Mouse (Mus musculus) heart, postnatal 0 days (tissue): ENCODE measurements around the gene Med11. TPM values are rescaled to one million over a fixed set of nuclear protein-coding genes. Genes with fewer than 3 reads are reported as not detected.

ENCODE experiments used
- ATAC-seq: fragments of 200-750 bp; cut with Nextera tagmentation; 2 replicates; pipeline ENCODE4 v1.8.0; 2017; ENCODE audit warnings: low read depth, moderate number of reproducible peaks, moderate library complexity; ENCODE audit not compliant: insufficient read depth
- DNase-seq: peaks from one replicate; pipeline ENCODE4 v3.0.0-alpha.2; 2016; ENCODE audit warnings: low spot score
- H3K27ac ChIP-seq: fragments of 300-500 bp; sonication (generic); 2 replicates; pipeline ENCODE4 v1.5.1; 2014; ENCODE audit warnings: low read depth, mild to moderate bottlenecking
- H3K27me3 ChIP-seq: fragments of 300-500 bp; sonication (generic); 2 replicates; pipeline ENCODE4 v1.6.1; 2014; ENCODE audit warnings: low read length, mixed read lengths; ENCODE audit not compliant: control insufficient read depth, insufficient read depth
- H3K36me3 ChIP-seq: fragments of 300-500 bp; sonication (generic); replicated peaks from 2 replicates; pipeline ENCODE4 v1.6.1; 2014; ENCODE audit warnings: low read length, mixed read lengths; ENCODE audit not compliant: control insufficient read depth, insufficient read depth
- H3K4me1 ChIP-seq: fragments of 300-500 bp; sonication (generic); 2 replicates; pipeline ENCODE4 v1.6.1; 2014; ENCODE audit warnings: antibody characterized with exemption; ENCODE audit not compliant: control insufficient read depth, insufficient read depth
- H3K4me2 ChIP-seq: fragments of 300-500 bp; sonication (generic); 2 replicates; pipeline ENCODE4 v1.6.1; 2014; ENCODE audit warnings: low read depth, mild to moderate bottlenecking, low read length, moderate library complexity
- H3K4me3 ChIP-seq: fragments of 300-500 bp; sonication (generic); 2 replicates; pipeline ENCODE4 v1.5.1; 2014; ENCODE audit warnings: low read depth, low read length
- H3K9ac ChIP-seq: fragments of 300-500 bp; sonication (generic); replicated peaks from 2 replicates; pipeline ENCODE4 v1.6.1; 2014; ENCODE audit warnings: low read depth, low read length, mixed read lengths
- H3K9me3 ChIP-seq: fragments of 300-500 bp; sonication (generic); replicated peaks from 2 replicates; pipeline ENCODE4 v1.6.1; 2016; ENCODE audit warnings: low read length; ENCODE audit not compliant: control insufficient read depth
- CTCF ChIP-seq: IDR thresholded peaks from 2 replicates; pipeline ENCODE4 v1.5.1; 2016; ENCODE audit warnings: antibody characterized with exemption, control low read depth, low read depth
- EP300 ChIP-seq: IDR thresholded peaks from 2 replicates; pipeline ENCODE4 v1.6.1; 2016; ENCODE audit warnings: antibody characterized with exemption, low read depth
- WGBS: fragments of 180-500 bp; shearing (Covaris S2); extraction: QIAGEN DNeasy Blood & Tissue Kit; methylation state at CpG from one replicate; pipeline ENCODE4 v1.1.7; 2014; 5-methylcytosine and 5-hydroxymethylcytosine counted together
- polyA plus RNA-seq: library from polyadenylated mRNA; unstranded; fragments of >200 nt; fragmentation: Nextera tagmentation; extraction: Ambion mirVana; gene quantifications from 2 replicates; pipeline ENCODE4 v1.2.1, GENCODE M21; 2015
- total RNA-seq: library from RNA; depleted of rRNA; stranded (reverse); fragments of >200 nt; gene quantifications from 2 replicates; pipeline ENCODE4 v1.2.3, GENCODE M21; 2014; ENCODE audit warnings: low replicate concordance

Gene Med11
- total and polyA plus RNA-seq, 2 experiments from 2014 or later, result 13.7 to 28.3 TPM

DNA sequence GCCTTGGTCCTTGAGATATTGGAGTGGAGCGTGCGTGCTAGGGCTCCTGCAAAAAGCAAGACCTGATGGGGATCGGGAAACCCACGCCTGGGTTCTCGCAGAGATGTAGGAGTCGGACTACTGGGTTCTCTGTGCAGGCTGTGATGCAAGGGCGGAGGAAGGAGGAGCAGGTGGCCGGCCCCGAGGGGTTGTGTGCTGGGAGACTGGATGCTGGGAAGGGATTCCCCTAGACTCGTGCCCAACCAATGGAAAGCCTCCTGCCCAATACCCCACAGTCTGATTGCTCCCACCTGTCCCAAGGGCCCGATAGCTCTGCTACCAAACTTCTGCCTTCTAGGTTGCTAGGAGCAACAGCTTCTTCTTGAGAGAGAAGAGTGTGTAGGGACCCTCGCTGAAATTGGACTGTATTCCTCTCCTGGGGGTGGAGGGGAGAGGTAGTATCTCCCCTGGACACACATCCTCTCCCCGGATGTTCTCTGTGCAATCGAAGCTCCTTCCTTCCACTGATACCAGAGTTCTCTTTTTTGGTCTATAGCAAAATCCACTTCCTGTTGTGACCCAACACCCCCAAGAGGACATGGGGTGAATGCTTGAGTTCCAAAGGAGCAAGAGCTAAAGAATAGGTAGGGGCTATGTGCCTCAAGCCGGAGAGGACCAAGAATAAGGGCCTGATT, 18.7 kb upstream of the Med11 start:
- H3K27me3 ChIP-seq, result no peaks in the 10 kb centered on the region
- peak overlapping the region; percentile 69 for H3K27ac ChIP-seq
- peak overlapping the region; percentile 77 for H3K4me2 ChIP-seq
- ATAC-seq (0 out of 2 replicates have a peak, but pooled peaks have one; percentile 3), DNase-seq (no peak)
- peaks cover 5% of the 10 kb centered on the region; the same call in 1 of the 2 replicates for H3K4me1 ChIP-seq
- H3K4me3 ChIP-seq, result peak overlapping the region; percentile 71
- H3K9me3 ChIP-seq, result no peaks in the 10 kb centered on the region
- WGBS, result 9% methylated on average over 15 of the region's 15 CpGs
- TF ChIP-seq EP300, result no peak
- H3K9ac ChIP-seq, result peak overlapping the region; percentile 61
- H3K36me3 ChIP-seq, result peaks cover 18% of the 10 kb centered on the region

DNA sequence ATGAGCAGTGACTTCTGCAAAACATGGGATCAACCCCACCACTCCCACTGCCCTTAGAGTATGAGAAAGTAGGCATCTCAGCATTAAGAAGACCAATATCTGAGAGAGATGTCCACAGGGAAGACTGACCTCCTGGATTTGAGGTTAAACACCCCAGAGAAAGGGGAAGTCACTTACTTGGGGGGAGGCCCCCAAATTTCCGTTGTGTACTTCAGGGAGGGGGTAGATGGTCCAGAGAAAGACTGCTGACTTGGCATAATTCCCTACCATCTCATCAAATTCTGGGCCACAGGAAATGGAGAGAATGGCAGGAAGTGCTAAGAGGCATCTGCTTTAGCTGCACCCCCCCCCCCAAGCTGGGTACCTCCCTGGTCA, 18.2 kb upstream of the Med11 start:
- Histone ChIP-seq H3K27ac (0 out of 2 replicates have a peak overlapping the region, but pooled peaks have one; percentile 11), H3K9me3 (no peaks in the 10 kb centered on the region), H3K27me3 (no peaks in the 10 kb centered on the region), H3K4me3 (peak overlapping the region; percentile 71; the same call in 1 of the 2 replicates), H3K36me3 (peaks cover 22% of the 10 kb centered on the region), H3K4me2 (peak overlapping the region; percentile 77), H3K4me1 (peaks cover 5% of the 10 kb centered on the region; the same call in 1 of the 2 replicates), H3K9ac (no peak overlapping the region)
- WGBS, result 67% methylated on average over 1 of the region's 1 CpGs
- TF ChIP-seq EP300 (no peak), CTCF (no peak)
- ATAC-seq, result no peak
- DNase-seq, result no peak

DNA sequence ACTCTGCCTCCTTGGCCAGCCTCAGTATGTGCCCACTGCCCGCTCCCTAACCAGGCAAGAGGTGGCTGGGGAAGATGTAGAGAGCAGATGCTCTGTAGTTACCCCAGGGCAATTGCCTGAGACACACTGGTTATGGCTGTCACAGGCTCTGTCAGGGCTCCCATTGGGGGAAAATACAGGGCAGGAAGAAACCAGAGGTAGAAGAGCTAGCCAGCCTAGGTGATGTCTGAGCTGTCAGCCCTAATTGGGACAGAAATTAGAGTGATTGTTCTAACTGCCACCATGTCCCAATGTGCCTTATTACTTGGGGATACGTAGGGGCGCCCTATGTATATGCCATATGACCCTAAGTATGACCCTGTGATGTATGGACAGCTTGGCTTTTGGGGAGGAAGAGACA, 17.8 kb upstream of the Med11 start:
- ATAC-seq, result no peak
- H3K9ac ChIP-seq, result no peak overlapping the region
- no peaks in the 10 kb centered on the region for H3K9me3 ChIP-seq
- no peaks in the 10 kb centered on the region for H3K27me3 ChIP-seq
- WGBS, result 96% methylated on average over 3 of the region's 3 CpGs
- 0 out of 2 replicates have a peak overlapping the region, but pooled peaks have one; percentile 11 for H3K27ac ChIP-seq
- DNase-seq, result no peak
- TF ChIP-seq EP300, result no peak
- TF ChIP-seq CTCF, result no peak
- peaks cover 24% of the 10 kb centered on the region for H3K36me3 ChIP-seq
- peaks cover 5% of the 10 kb centered on the region; the same call in 1 of the 2 replicates for H3K4me1 ChIP-seq
- no peak overlapping the region for H3K4me3 ChIP-seq
- H3K4me2 ChIP-seq, result peak overlapping the region; percentile 77; the same call in 1 of the 2 replicates

DNA sequence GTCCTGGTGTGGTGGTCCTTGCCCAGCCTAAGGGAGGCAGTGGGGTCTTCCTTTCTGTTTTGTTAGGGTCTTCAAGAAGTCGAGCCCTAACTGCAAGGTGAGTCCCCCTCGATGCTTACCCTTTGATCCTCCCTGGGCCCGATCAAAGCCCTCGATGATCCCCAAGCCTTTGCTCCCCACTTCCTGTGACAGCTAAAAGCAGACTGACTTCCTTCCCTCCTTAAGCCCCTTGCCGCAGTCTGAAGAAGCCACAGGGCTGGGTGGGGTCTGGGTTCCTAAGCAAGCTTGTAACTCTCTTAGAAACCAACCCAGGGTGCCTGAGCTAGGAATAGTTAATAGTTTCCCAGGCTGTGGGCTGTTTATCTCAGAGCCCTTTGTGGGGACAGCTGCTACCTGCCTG, 16.2 kb upstream of the Med11 start:
- no peak overlapping the region for H3K9ac ChIP-seq
- 55% methylated on average over 5 of the region's 5 CpGs for WGBS
- peaks cover 5% of the 10 kb centered on the region; the same call in 1 of the 2 replicates for H3K4me1 ChIP-seq
- DNase-seq (no peak), ATAC-seq (no peak)
- TF ChIP-seq CTCF (no peak), EP300 (no peak)
- no peaks in the 10 kb centered on the region for H3K9me3 ChIP-seq
- H3K4me3 ChIP-seq, result no peak overlapping the region
- H3K4me2 ChIP-seq, result no peak overlapping the region
- H3K36me3 ChIP-seq, result peaks cover 38% of the 10 kb centered on the region
- H3K27me3 ChIP-seq, result no peaks in the 10 kb centered on the region
- no peak overlapping the region for H3K27ac ChIP-seq

DNA sequence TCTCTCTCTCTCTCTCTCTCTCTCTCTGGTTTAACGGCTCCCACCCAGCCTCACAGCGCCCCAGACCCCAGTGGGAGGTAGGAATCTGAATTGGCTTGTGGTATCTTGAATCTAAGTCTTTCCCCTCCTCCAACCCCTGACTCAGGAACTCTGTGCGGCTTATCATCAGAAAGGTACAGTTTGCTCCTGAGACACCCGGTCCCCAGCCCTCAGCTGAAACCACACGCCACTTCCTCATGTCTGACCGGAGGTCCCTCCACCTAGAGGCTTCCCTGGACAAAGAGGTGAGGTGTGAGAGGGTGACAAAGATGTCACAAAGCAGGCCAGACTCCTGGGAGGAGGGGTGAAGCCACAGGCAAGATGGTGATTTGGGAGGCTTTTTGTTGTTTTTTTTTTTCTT, 14.3 kb upstream of the Med11 start:
- H3K36me3 ChIP-seq, result peaks cover 38% of the 10 kb centered on the region

More for the DNA sequence above, 14.3 kb upstream of the Med11 start:
- Histone ChIP-seq H3K4me1 (peaks cover 5% of the 10 kb centered on the region; the same call in 1 of the 2 replicates), H3K9me3 (no peaks in the 10 kb centered on the region), H3K4me2 (no peak overlapping the region), H3K27me3 (no peaks in the 10 kb centered on the region), H3K9ac (no peak overlapping the region), H3K27ac (no peak overlapping the region), H3K4me3 (no peak overlapping the region)
- no peak for ATAC-seq
- TF ChIP-seq CTCF (no peak), EP300 (no peak)
- 77% methylated on average over 6 of the region's 6 CpGs for WGBS
- DNase-seq, result no peak
